Mouse (Mus musculus): ENCODE data around the gene Rcan2.

DNA sequence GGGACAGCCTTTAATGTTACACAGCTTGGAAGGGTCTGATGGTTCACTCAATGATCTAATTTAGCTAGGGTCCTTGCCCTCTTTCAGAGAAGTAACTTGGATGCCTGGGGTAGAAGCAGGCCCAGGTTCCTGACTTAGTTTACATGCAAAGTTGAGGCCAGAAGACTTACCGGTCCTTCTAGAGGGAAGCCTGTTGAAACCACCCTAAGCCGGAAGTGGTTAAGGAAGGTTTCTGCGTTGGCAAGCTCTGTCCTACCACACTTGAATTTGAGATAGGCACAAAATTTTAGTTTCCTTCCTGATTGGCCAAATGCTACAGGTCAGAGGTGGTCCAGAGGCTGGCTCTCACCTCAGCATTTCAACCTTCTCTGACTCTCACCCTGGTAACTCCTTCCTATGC is 287.1 kb downstream of the Rcan2 start:
- TF ChIP-seq CTCF (IDR thresholded peaks at IDR 0.05; ENCODE audit: low read depth) (no peak), EP300 (IDR thresholded peaks at IDR 0.05; ENCODE audit: low read depth) (no peak)
